In the genomic region with DNA sequence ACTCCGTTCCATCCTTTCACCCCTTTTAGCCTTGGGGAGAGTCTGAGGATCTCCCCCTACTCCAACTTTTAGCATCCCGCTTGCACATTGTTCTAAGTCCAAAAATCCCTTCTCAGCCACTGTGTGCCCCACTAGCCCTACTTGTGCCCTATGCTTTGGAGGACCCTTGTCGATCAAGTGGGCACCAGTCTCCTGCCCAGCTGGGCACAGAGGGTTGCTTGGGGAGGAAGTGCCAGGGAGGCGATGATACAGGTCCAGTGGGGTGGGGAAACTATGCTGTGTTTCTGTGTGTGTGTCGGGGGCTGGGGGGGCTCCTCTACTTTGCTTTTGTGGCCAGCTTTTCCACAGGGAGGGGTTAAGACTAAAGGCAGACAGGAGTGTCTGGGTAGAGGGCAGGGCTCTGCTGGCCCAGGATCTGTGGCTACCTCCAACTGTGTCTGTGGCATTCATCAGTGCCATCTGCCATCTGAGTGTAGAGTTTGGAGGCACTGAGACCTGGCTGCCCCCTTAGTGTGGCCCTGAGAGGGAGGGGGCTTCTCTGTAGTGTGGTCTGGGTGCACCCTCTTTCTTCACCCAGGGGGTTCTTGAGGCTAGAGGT, we compare ENCODE assay signal across 8 mouse cellular contexts. TPM values are rescaled to one million over a fixed set of nuclear protein-coding genes. Genes with fewer than 3 reads are reported as not detected.
DNase-seq lines count a peak whose midpoint lies in the region; ATAC-seq and TF ChIP-seq lines count a peak whose summit lies in the region.

No protein-coding gene starts in this region.

- H3K9ac ChIP-seq in kidney, postnatal 0 days (ENCODE audit: low read depth, low read length): peak overlapping the region; percentile 78
- H3K9ac ChIP-seq in embryonic facial prominence, embryonic 13.5 days: peak overlapping the region; percentile 93
- H3K9ac ChIP-seq in limb, embryonic 13.5 days: peak overlapping the region; percentile 91
- peak overlapping the region; percentile 84 for H3K9ac ChIP-seq in neural tube, embryonic 12.5 days

- H3K27me3 ChIP-seq in kidney, postnatal 0 days (ENCODE audit: insufficient read depth, low read length): no peaks in the 10 kb centered on the region
- peaks cover 7% of the 10 kb centered on the region; the same call in 1 of the 2 replicates for H3K27me3 ChIP-seq in embryonic facial prominence, embryonic 13.5 days
- peaks cover 16% of the 10 kb centered on the region for H3K27me3 ChIP-seq in limb, embryonic 13.5 days
- H3K27me3 ChIP-seq in neural tube, embryonic 12.5 days (replicated peaks): no peaks in the 10 kb centered on the region

- no peak for TF ChIP-seq CTCF in kidney, postnatal 0 days (IDR thresholded peaks at IDR 0.05; ENCODE audit: low read depth)

- no peak for ATAC-seq in kidney, postnatal 0 days (replicated peaks; ENCODE audit: low FRiP score, low read depth)
- ATAC-seq in embryonic facial prominence, embryonic 13.5 days (ENCODE audit: insufficient number of reproducible peaks, insufficient read depth, low FRiP score, low TSS enrichment, low read depth): no peak
- no peak for ATAC-seq in limb, embryonic 13.5 days (ENCODE audit: low FRiP score, low read depth)
- ATAC-seq in neural tube, embryonic 12.5 days (ENCODE audit: low FRiP score, low read depth): 0 out of 2 replicates have a peak, but pooled peaks have one; percentile 2

- H3K27ac ChIP-seq in kidney, postnatal 0 days: no peak overlapping the region
- H3K27ac ChIP-seq in embryonic facial prominence, embryonic 13.5 days: peak overlapping the region; percentile 90
- no peak overlapping the region for H3K27ac ChIP-seq in limb, embryonic 13.5 days
- H3K27ac ChIP-seq in neural tube, embryonic 12.5 days: no peak overlapping the region

- H3K36me3 ChIP-seq in kidney, postnatal 0 days (ENCODE audit: insufficient read depth, low read length): no peaks in the 10 kb centered on the region
- H3K36me3 ChIP-seq in embryonic facial prominence, embryonic 13.5 days: peaks cover 14% of the 10 kb centered on the region
- peaks cover 5% of the 10 kb centered on the region; the same call in 1 of the 2 replicates for H3K36me3 ChIP-seq in limb, embryonic 13.5 days
- peaks cover 1% of the 10 kb centered on the region; the same call in 1 of the 2 replicates for H3K36me3 ChIP-seq in neural tube, embryonic 12.5 days

- H3K4me3 ChIP-seq in kidney, postnatal 0 days (replicated peaks; ENCODE audit: low read depth, low read length): peak overlapping the region; percentile 70
- peak overlapping the region; percentile 86 for H3K4me3 ChIP-seq in embryonic facial prominence, embryonic 13.5 days
- peak overlapping the region; percentile 84 for H3K4me3 ChIP-seq in limb, embryonic 13.5 days
- H3K4me3 ChIP-seq in neural tube, embryonic 12.5 days: peak overlapping the region; percentile 64

- H3K4me1 ChIP-seq in kidney, postnatal 0 days (replicated peaks; ENCODE audit: insufficient read depth, low read length): 0 out of 2 replicates have a peak, but pooled peaks cover 14% of the 10 kb centered on the region
- peaks cover 75% of the 10 kb centered on the region for H3K4me1 ChIP-seq in embryonic facial prominence, embryonic 13.5 days
- H3K4me1 ChIP-seq in limb, embryonic 13.5 days: peaks cover 63% of the 10 kb centered on the region
- peaks cover 42% of the 10 kb centered on the region for H3K4me1 ChIP-seq in neural tube, embryonic 12.5 days

- no peaks in the 10 kb centered on the region for H3K9me3 ChIP-seq in kidney, postnatal 0 days (replicated peaks; ENCODE audit: low read length)
- no peaks in the 10 kb centered on the region for H3K9me3 ChIP-seq in embryonic facial prominence, embryonic 13.5 days
- no peaks in the 10 kb centered on the region for H3K9me3 ChIP-seq in limb, embryonic 13.5 days
- no peaks in the 10 kb centered on the region for H3K9me3 ChIP-seq in neural tube, embryonic 12.5 days

- H3K4me2 ChIP-seq in kidney, postnatal 0 days (ENCODE audit: low read length): peak overlapping the region; percentile 96
- peak overlapping the region; percentile 80 for H3K4me2 ChIP-seq in embryonic facial prominence, embryonic 13.5 days
- H3K4me2 ChIP-seq in limb, embryonic 13.5 days (replicated peaks): peak overlapping the region; percentile 91
- peak overlapping the region; percentile 84 for H3K4me2 ChIP-seq in neural tube, embryonic 12.5 days (replicated peaks)

- 18% methylated on average over 5 of the region's 5 CpGs for WGBS in kidney, postnatal 0 days
- 20% methylated on average over 5 of the region's 5 CpGs for WGBS in embryonic facial prominence, embryonic 13.5 days
- WGBS in limb, embryonic 13.5 days: 16% methylated on average over 5 of the region's 5 CpGs
- WGBS in neural tube, embryonic 12.5 days: 25% methylated on average over 5 of the region's 5 CpGs

- DNase-seq in kidney, postnatal 0 days (ENCODE audit: low spot score): no peak
- no peak for DNase-seq in kidney, postnatal 14 days
- DNase-seq in gastrocnemius, postnatal 4 days (ENCODE audit: low spot score in 2 of 2): no peak
- no peak for DNase-seq in thymus, postnatal 25 days
- no peak for DNase-seq in urinary bladder, postnatal 14 days (ENCODE audit: low spot score)

RNA-seq across cellular contexts. Expression of gene Nkd1, which starts 1.4 kb away (rescaled TPM):
- polyA plus RNA-seq in kidney, postnatal 0 days (2015; fragmentation: Nextera tagmentation; extraction: Ambion mirVana): 64.6 and 68.1 TPM in 2 replicates
- 101 and 122 TPM in 2 replicates for polyA plus RNA-seq in embryonic facial prominence, embryonic 13.5 days (2015; fragmentation: Nextera tagmentation; extraction: Ambion mirVana)
- polyA plus RNA-seq in limb, embryonic 13.5 days (2015; fragmentation: Nextera tagmentation; extraction: Ambion mirVana): 58.4 and 64.2 TPM in 2 replicates
- polyA plus RNA-seq in neural tube, embryonic 12.5 days (2016; fragmentation: Nextera tagmentation; extraction: Ambion mirVana): 77.2 and 84.5 TPM in 2 replicates
- 10 to 100 TPM; 11.7 to 11.9 TPM for total RNA-seq in gastrocnemius, postnatal 4 days (2021)
